Mouse (Mus musculus): ENCODE data around the gene Fbxw11. TPM values are rescaled to one million over a fixed set of nuclear protein-coding genes. Genes with fewer than 3 reads are reported as not detected.
A peak's percentile ranks its signal among the peaks of the same experiment; 100 is the strongest.

Fbxw11 gene
- 116 and 118 TPM in 2 replicates for polyA plus RNA-seq (2015; fragmentation: Nextera tagmentation; extraction: Ambion mirVana)

GRCm38 (mm10) chr11:32642249-32642876, at the start of gene Fbxw11:
Fbxw11 (plus strand) TSS chr11:32642724.
- Histone ChIP-seq H3K4me2 (peak within 1 kb of the TSS; percentile 88), H3K27me3 (no peaks in the 10 kb centered on the region), H3K9ac (peak within 1 kb of the TSS; percentile 98), H3K4me1 (replicated peaks) (peaks cover 25% of the 10 kb centered on the region), H3K9me3 (no peaks in the 10 kb centered on the region), H3K4me3 (peak within 1 kb of the TSS; percentile 97), H3K36me3 (no peaks in the 10 kb centered on the region), H3K27ac (peak within 1 kb of the TSS; percentile 99)
- peak; percentile 96 for ATAC-seq (ENCODE audit: low FRiP score)
- under 1% methylated on average over 49 of the region's 64 CpGs for WGBS

DNA sequence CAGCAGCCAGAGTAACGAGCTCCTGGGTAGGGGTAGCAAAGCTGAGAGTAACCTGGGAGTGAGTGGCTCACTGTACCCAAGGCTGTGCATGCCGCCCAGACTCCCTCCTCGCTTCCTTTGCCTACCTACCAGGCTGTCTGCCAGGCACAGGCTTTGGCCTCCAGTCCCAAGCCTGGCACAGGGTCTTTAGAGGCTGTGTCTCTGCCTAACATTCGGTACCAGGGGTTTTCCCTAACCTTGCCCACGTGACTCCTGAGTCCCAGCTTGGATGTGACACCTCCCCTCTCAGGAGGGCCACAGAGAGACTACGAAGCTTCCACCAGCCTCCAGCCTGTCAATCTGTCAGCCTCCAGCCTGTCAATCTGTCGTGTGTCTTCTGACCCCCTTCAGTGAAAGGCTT, 49.4 kb upstream of the Fbxw11 start:
- no peak overlapping the region for H3K27ac ChIP-seq
- no peaks in the 10 kb centered on the region for H3K27me3 ChIP-seq
- 71% methylated on average over 7 of the region's 7 CpGs for WGBS
- H3K36me3 ChIP-seq = peaks cover 11% of the 10 kb centered on the region; the same call in 1 of the 2 replicates
- no peak overlapping the region for H3K4me3 ChIP-seq
- H3K9ac ChIP-seq = no peak overlapping the region
- no peak for ATAC-seq (ENCODE audit: low FRiP score)
- H3K9me3 ChIP-seq = no peaks in the 10 kb centered on the region
- no peaks in the 10 kb centered on the region for H3K4me1 ChIP-seq (replicated peaks)
- no peak overlapping the region for H3K4me2 ChIP-seq

DNA sequence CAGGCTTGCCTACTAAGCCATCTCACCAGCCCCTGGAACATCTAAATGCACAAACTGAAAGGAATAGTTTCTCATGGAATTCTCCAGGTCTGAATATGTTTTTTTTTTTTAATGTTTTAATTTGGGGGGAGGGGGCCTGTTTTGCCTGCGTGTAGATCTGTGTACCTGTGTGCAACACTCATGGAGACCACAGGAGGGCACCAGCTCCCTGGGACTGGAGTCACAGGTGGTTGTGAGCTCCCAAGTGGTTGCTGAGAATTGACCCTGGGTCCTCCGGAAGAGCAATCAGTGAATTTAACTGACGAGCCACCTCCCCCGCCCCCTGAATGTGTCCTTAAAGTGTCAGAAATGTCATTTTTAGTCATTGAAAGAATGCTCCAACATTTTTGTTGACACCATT, 48.4 kb upstream of the Fbxw11 start:
- Histone ChIP-seq H3K4me1 (replicated peaks) (no peaks in the 10 kb centered on the region), H3K9me3 (no peaks in the 10 kb centered on the region), H3K27me3 (no peaks in the 10 kb centered on the region), H3K27ac (no peak overlapping the region), H3K9ac (no peak overlapping the region), H3K36me3 (peaks cover 11% of the 10 kb centered on the region; the same call in 1 of the 2 replicates), H3K4me3 (no peak overlapping the region), H3K4me2 (no peak overlapping the region)
- WGBS = 92% methylated on average over 4 of the region's 4 CpGs
- no peak for ATAC-seq (ENCODE audit: low FRiP score)

- Histone ChIP-seq H3K4me1 (replicated peaks) (peaks cover 15% of the 10 kb centered on the region), H3K9ac (no peak overlapping the region), H3K9me3 (no peaks in the 10 kb centered on the region), H3K4me3 (no peak overlapping the region), H3K36me3 (peaks cover 11% of the 10 kb centered on the region; the same call in 1 of the 2 replicates), H3K27ac (no peak overlapping the region), H3K4me2 (no peak overlapping the region), H3K27me3 (no peaks in the 10 kb centered on the region)
- no peak for ATAC-seq (ENCODE audit: low FRiP score)
- 89% methylated on average over 6 of the region's 6 CpGs for WGBS
These were observed 42.2 kb upstream of the Fbxw11 start for GRCm38 (mm10) chr11:32600371-32600770.

DNA sequence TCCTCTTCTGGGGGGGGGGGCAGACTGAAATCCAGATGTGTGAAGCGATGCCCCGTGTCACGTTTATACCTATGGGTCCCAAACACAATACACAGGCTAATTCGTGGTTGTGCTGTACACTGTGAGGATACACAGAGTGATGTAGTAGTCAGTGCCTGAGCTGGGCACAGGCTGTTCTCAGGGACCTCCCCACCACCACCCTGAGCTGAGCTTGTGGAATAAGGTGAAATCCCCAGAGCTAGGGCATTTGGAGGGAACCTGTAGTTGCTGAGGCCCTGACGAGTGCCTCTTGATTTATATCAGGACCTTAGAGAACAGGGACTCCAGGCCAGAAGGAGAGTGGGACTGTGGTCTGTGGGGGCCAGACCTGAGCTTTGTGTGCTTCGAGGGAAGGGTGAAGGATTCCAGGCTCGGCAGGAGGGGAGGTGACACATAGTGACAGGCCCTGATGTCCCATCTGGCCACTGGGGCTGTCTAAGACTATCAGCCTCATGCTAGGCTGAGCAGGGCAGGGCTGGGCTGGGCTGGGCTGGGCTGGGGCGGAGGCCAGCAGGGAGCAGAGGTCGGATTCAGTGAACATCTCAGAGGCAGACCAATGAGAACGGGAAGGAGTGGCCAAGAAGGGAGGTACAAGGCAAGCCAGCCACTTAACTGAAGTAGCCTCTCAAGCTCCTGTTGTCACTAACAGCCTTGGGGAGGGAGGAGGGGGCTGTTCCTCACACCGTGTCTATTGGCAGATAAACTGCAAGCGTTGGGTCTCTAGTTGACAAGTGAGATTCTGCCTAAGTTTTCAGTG, 40.8 kb upstream of the Fbxw11 start:
- no peak overlapping the region for H3K27ac ChIP-seq
- no peak overlapping the region for H3K4me2 ChIP-seq
- peaks cover 2% of the 10 kb centered on the region; the same call in 1 of the 2 replicates for H3K36me3 ChIP-seq
- 0 out of 2 replicates have a peak overlapping the region, but pooled peaks have one; percentile 8 for H3K9ac ChIP-seq
- ATAC-seq (ENCODE audit: low FRiP score) = peak; percentile 26; the same call in 1 of the 2 replicates
- H3K4me1 ChIP-seq (replicated peaks) = peaks cover 18% of the 10 kb centered on the region
- no peaks in the 10 kb centered on the region for H3K27me3 ChIP-seq
- H3K4me3 ChIP-seq = no peak overlapping the region
- H3K9me3 ChIP-seq = no peaks in the 10 kb centered on the region
- 41% methylated on average over 12 of the region's 12 CpGs for WGBS

- 55% methylated on average over 4 of the region's 4 CpGs for WGBS
- Histone ChIP-seq H3K9ac (no peak overlapping the region), H3K4me3 (no peak overlapping the region), H3K9me3 (no peaks in the 10 kb centered on the region), H3K4me1 (replicated peaks) (peaks cover 15% of the 10 kb centered on the region), H3K27me3 (no peaks in the 10 kb centered on the region), H3K36me3 (no peaks in the 10 kb centered on the region), H3K27ac (peak overlapping the region; percentile 13; the same call in 1 of the 2 replicates), H3K4me2 (no peak overlapping the region)
- ATAC-seq (ENCODE audit: low FRiP score) = 0 out of 2 replicates have a peak, but pooled peaks have one; percentile 40
These were observed 37.9 kb upstream of the Fbxw11 start for GRCm38 (mm10) chr11:32604663-32605062.

DNA sequence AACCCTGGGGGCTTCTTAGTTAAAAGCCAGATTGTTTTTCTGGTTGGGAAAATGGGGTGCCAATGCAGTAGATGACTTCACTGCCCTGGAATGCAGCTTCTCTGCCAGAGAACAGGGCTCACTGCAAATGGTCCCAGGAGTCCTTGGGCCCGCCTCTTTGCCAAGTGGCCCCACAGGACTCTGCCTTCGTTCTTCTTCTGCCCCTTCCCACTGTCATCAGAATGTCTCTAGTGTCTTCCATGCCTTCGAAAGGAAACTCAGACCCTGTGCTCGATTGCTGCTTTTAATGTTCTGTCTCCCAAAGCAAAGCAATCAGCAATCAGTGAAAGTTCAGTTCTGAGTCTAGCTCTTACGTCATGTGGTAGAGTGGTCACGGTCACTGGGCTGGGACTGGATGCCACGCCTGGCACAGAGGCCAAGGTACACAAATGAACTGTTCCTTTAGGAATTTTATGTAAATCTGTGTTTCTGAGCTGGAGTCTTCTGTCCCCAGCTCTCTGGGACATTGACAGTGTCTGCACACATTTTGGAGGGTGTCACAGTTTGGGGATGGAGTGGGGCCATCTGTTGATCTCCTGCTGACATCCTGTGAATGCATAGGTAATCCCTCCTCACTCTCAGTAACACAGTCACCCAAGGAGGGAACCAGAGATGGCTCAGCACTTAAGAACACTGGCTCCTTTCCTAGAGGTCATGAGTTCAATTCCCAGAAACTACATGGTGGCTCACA, 37.2 kb upstream of the Fbxw11 start:
- Histone ChIP-seq H3K9ac (no peak overlapping the region), H3K4me3 (no peak overlapping the region), H3K4me1 (replicated peaks) (peaks cover 15% of the 10 kb centered on the region), H3K36me3 (no peaks in the 10 kb centered on the region), H3K9me3 (no peaks in the 10 kb centered on the region), H3K27me3 (no peaks in the 10 kb centered on the region), H3K4me2 (no peak overlapping the region), H3K27ac (peak overlapping the region; percentile 13; the same call in 1 of the 2 replicates)
- ATAC-seq (ENCODE audit: low FRiP score) = peak; percentile 46
- WGBS = 60% methylated on average over 7 of the region's 7 CpGs

GRCm38 (mm10) chr11:32605907-32606306, 36.6 kb upstream of the Fbxw11 start:
- H3K27me3 ChIP-seq = no peaks in the 10 kb centered on the region
- ATAC-seq (ENCODE audit: low FRiP score) = no peak
- 85% methylated on average over 3 of the region's 3 CpGs for WGBS
- H3K36me3 ChIP-seq = no peaks in the 10 kb centered on the region; the same call in 1 of the 2 replicates
- no peaks in the 10 kb centered on the region for H3K9me3 ChIP-seq
- H3K4me1 ChIP-seq (replicated peaks) = peaks cover 15% of the 10 kb centered on the region
- no peak overlapping the region for H3K4me2 ChIP-seq
- no peak overlapping the region for H3K27ac ChIP-seq
- no peak overlapping the region for H3K4me3 ChIP-seq
- H3K9ac ChIP-seq = no peak overlapping the region

GRCm38 (mm10) chr11:32607319-32607718, 35.2 kb upstream of the Fbxw11 start:
- Histone ChIP-seq H3K4me2 (no peak overlapping the region), H3K4me1 (replicated peaks) (peaks cover 15% of the 10 kb centered on the region), H3K9me3 (no peaks in the 10 kb centered on the region), H3K27ac (no peak overlapping the region), H3K9ac (no peak overlapping the region), H3K36me3 (peaks cover 5% of the 10 kb centered on the region), H3K27me3 (no peaks in the 10 kb centered on the region), H3K4me3 (no peak overlapping the region)
- ATAC-seq (ENCODE audit: low FRiP score) = no peak

DNA sequence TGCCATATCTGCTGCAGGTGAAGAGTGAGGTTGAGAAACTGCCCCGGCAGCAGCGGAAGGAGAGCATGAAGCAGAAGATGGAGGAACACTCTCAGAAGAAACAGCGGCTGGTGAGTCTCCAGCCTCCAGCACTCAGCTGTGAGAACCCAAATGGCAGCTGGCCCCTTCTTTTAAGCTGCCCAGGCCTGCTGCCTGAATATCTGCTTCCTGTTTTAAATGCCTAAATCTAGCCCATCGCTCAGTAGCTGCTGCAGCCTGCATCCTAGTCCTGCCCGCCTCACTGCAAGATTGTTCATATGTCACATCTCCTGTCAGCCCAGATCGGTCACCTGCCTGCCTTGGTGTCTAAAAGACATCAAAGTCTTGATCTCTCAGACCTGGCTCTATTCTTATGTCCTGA, 31.9 kb upstream of the Fbxw11 start:
- Histone ChIP-seq H3K27ac (no peak overlapping the region), H3K9ac (no peak overlapping the region; the same call in 1 of the 2 replicates), H3K36me3 (peaks cover 23% of the 10 kb centered on the region), H3K4me3 (no peak overlapping the region), H3K9me3 (no peaks in the 10 kb centered on the region), H3K27me3 (no peaks in the 10 kb centered on the region), H3K4me1 (replicated peaks) (peaks cover under 1% of the 10 kb centered on the region), H3K4me2 (no peak overlapping the region)
- 89% methylated on average over 6 of the region's 6 CpGs for whole genome bisulfite sequencing
- no peak for ATAC-seq (ENCODE audit: low FRiP score)

DNA sequence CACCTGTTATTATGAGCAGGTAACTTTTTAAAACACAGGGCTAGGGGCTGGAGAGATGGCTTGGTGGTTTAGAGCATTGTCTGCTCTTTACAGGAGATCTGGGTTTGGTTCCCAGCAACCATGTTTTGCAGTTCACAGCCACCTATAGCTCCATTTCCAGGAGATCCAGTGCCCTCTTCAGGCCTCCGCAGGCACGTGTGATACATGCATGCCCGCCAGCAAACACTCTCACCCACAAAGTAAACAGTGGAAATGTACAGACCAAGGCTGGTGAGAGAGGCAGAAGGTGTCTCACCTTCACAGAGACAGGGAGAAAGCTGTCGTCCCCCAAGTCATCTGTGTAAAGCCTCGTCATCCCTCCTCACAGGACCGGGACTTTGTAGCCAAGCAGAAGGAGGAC, 30.2 kb upstream of the Fbxw11 start:
- H3K36me3 ChIP-seq = peaks cover 23% of the 10 kb centered on the region
- WGBS = 83% methylated on average over 6 of the region's 6 CpGs
- peaks cover 3% of the 10 kb centered on the region for H3K4me1 ChIP-seq (replicated peaks)
- no peak for ATAC-seq (ENCODE audit: low FRiP score)
- no peak overlapping the region for H3K27ac ChIP-seq
- H3K9ac ChIP-seq = no peak overlapping the region
- no peak overlapping the region for H3K4me2 ChIP-seq
- no peaks in the 10 kb centered on the region for H3K9me3 ChIP-seq
- no peak overlapping the region for H3K4me3 ChIP-seq
- no peaks in the 10 kb centered on the region for H3K27me3 ChIP-seq

DNA sequence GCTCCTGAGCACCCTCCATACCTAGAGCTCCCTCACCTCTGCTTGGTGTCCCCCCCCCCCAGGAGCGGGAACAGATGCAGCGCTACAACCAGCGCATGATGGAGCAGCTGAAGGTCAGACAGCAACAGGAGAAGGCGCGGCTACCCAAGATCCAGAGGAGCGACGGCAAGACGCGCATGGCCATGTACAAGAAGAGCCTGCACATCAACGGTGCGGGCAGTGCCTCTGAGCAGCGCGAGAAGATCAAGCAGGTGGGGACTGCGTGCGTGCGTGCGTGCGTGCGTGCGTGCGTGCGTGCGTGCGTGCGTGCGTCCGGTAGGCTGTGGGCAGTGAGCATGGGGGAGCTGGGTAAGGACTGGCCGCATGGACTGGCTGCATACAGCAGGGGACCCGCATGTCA, 28.1 kb upstream of the Fbxw11 start:
- H3K4me1 ChIP-seq (replicated peaks) = peaks cover 10% of the 10 kb centered on the region
- H3K27me3 ChIP-seq = no peaks in the 10 kb centered on the region
- H3K4me3 ChIP-seq = no peak overlapping the region
- 0 out of 2 replicates have a peak, but pooled peaks have one; percentile 33 for ATAC-seq (ENCODE audit: low FRiP score)
- no peak overlapping the region for H3K9ac ChIP-seq
- H3K27ac ChIP-seq = no peak overlapping the region
- peaks cover 29% of the 10 kb centered on the region for H3K36me3 ChIP-seq
- H3K9me3 ChIP-seq = no peaks in the 10 kb centered on the region
- H3K4me2 ChIP-seq = no peak overlapping the region
- 94% methylated on average over 29 of the region's 29 CpGs for WGBS

Measured in hindbrain, embryonic 13.5 days (tissue).